Mouse (Mus musculus) liver, embryonic 14.5 days (tissue): ENCODE results near the gene Msh5.

ENCODE experiments used
- CTCF ChIP-seq: IDR thresholded peaks from 2 replicates; pipeline ENCODE4 v1.5.1; 2016; ENCODE audit warnings: antibody characterized with exemption, low read depth, control low read depth
- EP300 ChIP-seq: IDR thresholded peaks from 2 replicates; pipeline ENCODE4 v1.6.1; 2016; ENCODE audit warnings: antibody characterized with exemption, low read depth

DNA sequence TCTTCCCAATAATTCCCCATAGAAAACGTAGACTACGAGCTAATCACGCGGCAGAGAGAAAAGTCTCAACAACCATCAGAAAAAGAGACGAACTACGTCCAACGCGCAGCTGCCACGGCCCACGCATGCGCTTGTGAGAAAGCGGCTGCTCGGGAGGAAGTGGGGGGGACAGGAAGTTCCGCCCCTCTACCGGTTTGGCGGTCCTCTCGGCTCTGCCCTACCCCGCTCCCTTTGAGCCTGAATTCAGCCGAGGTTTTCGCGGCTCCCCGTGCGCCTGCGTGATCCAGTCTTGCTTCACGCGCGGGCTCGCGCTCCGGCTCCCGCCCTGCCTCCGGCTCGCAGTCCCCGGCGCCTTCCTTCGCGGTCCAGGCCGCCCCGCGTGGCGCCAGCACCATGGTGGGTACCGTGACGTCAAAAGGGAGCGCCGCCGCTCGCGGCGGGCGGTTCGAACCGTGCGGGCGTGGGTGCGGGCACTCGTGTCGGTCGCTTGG lies 64.8 kb downstream of the Msh5 start, which contains the start of gene Lsm2:
- TF ChIP-seq CTCF: no peak
- TF ChIP-seq EP300: no peak
